Mouse (Mus musculus) brain, adult 2 months (tissue): ENCODE data around the gene Apobec4.
"Not testable (repeated sequence)": the region's sequence is repeated elsewhere in the genome, so short reads cannot be mapped to it uniquely, and the experiment has no call there.

Source experiments
- DNase-seq: peaks from one replicate; pipeline ENCODE4 v3.0.0; 2011; ENCODE audit warnings: low read depth, low spot score

Apobec4 gene

DNA sequence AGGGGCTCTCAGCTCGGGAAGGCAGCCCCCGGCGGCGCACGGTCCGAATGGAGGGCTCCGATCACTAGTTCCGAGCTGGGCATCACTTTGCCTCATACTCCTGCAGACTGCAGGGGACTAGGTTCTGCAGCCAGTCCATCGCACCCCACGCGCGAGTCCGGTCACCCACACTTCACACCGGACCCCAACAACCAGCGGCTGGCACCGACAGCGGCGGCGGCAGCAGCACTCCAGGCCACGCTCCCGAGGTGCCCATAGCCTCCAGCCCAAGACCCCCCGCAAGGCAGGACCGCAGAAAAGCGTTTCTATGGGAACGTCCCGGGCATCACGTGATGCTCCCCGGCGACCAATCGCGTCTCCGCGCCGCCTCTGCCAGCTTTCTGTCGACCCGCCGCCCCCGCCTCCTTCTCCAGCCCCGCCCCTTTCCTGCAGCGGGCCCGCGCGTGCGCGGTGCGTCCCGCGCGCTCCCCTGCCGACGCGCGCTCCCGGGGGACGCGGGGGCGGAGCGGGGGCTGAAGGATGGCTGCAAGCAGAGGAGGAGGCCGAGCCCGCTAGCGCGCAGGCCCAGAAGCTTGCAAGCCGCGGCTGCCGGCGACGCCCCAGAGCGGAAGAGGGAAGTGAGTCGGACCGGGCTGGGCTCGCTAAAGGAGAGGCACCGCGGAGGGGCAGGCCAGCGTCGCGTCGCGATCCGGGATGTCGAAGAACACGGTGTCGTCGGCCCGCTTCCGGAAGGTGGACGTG, 15.9 kb downstream of the Apobec4 start, which contains the start of the genes Rgl1 and Arpc5:
Gene Rgl1, minus strand, starts transcription at position 320 of the 741 bp plus-strand sequence.
Gene Arpc5, plus strand, starts transcription at position 511 of the 741 bp plus-strand sequence.
- peak; percentile 99 for DNase-seq

DNA sequence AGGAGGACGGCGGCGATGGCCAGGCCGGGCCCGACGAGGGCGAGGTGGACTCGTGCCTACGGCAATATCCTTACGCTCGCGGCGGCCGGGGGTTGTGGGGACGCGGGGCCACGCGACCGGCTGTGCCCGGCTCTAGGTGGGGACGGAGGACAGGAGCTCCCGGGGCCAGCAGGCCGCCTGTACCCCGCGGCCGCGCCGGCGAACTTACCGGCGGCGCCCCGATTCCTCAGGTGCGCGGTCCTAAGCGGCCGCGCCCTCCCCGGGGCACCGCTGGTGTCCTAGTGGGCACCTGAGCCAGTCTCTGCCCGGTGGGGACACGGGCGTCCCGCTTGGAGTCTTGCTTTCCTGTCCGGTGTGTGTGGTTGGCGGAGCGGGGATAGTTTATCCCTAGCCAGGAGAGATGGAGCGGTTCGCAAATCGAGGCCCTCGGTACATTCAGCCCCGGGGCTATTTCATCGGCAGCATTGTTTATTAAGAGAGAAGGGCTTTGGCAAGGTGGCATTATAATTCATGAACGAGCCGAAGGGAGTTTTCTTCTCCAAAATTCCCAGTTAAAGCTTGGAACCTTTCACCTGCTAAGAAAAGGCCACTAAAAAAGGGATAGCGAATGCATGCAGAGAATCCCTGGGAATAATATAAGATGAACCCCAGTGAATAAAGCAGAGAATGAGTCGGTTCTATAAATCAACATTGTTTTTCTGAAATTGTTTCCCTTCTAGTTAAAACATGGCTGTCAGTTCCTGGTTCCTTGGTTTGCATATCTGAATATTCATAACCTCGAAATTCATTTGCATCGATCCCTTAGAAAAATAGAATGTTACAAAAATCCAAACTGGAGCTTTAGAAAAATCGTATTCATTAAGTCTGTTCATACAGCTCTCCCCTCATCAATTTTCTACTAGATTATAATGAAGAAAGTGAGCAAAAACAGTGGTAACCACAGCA, 16.7 kb downstream of the Apobec4 start:
- DNase-seq, result peak; percentile 28

DNA sequence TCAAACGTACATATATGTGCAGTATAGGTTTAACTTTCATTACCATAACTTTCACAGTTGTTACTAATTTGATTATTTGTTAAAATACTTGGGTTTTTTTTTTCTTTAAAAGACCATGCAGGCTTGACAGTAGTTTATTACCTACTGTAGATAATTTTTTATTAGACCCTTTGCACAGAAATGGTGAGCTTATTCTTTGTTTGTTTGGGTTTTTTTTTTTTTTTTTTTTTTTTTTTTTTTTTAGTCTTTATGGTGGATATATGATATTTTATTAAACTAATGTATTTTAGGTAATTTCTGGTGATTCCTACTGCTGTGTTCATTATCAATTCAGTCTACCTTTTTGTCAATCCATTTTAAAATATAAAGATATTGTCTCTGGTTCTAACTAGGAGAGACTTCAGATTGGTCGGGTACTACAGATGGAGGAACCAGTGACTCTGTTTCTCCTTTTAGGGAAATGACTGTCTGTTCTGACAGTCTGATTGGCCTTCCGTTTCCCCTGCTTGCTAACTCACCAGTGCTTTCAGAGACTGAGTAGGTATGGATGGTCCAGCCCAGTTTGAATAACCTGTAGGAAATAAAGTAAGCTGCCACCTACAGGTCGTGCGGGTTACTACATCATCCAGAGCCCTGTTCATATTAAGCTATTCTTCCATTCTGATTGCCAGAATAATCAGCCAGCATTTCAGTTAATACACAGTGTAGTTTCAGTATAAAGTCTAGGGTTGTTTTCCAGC, 17.6 kb downstream of the Apobec4 start:
- DNase-seq, result peak; percentile 94

DNA sequence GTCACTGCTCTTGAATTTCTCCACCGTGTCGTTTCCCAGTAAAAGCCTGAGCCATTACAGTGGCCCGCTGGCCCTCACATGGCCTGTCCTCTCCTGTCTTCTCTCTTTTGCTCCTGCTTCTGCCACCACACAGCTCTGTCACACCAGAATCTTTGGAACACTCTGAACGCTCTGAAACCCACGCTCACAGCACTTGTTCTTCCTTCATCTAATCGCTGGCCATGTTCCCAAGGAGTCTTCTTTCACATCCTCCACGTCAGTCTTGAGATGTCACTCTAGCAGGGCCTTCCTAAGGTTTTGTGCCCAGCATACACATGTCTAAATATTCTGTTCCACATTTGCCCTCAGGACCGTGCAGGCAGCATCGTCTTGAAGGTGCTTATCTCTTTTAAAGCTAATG, 20.7 kb downstream of the Apobec4 start:
- DNase-seq, result peak; percentile 65

DNA sequence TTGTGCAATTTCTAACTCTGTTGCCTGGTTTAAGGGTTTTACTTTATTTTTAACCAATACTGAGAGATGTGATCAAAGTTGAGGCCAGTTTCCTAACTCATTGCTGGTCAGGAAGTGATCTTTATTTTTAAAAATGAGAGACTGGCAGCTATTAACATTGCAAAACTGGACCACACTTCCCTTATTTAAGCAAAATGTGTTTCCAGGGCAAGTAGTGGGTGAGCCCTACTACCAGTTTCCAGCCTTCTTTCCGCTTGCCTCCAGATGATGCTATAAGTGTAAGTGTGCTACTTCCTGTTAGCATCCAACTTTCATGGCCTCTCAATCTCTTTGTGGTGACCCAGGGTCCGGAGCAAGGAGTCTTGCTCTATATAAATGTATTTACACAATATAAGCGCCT, 24.2 kb downstream of the Apobec4 start:
- DNase-seq, result not testable (repeated sequence)

DNA sequence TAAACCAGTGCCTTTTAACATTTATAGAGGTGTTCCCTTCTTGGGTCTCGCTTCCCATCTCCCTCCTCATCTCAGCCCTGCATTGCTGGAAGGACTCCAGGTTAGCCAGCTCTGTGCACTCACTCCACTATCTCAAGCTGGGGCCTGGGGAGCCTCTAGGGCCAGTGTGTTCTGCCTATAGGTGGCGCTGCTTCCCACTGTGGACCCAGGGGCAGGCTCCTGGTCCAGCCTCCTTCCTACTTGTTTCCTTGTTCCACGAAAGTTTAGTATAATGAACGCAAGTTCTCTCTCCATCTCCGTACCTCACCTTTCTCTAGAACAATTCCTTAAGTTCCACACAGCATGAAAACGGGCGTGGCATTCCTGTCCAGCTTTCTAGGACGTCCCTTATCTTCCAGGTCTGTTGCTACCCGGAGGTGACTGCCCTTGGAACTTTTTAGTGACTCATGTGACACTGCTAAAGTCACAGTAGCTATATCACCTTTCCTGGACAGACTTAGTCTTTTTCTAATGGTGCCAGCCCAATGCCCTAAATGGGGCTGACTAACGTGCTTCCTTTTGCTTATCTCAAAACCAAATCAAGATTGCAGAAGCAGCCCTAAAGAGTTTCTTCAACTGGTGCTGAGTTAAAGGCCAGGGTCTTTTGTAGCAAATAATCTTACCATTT, 28.9 kb downstream of the Apobec4 start:
- peak; percentile 74 for DNase-seq

DNA sequence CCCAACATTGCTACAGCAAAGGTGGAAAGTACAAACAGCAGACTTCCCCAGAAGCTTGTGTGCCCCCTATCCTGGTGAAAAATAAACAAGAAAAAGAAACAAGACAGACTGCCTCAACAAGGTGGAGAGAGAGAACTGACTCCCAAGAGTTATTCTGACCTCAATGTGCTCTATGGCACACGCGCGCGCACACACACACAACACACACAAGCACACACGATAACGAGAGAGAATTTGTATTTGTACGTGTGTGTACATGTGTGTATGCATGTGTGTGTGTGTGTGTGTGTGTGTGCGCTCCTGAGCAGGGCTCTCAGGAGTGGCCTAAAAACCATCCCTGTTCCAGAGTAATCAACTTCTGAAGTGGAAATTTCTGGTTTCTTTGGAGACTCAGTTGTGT, 34.3 kb downstream of the Apobec4 start:
- DNase-seq, result no peak

DNA sequence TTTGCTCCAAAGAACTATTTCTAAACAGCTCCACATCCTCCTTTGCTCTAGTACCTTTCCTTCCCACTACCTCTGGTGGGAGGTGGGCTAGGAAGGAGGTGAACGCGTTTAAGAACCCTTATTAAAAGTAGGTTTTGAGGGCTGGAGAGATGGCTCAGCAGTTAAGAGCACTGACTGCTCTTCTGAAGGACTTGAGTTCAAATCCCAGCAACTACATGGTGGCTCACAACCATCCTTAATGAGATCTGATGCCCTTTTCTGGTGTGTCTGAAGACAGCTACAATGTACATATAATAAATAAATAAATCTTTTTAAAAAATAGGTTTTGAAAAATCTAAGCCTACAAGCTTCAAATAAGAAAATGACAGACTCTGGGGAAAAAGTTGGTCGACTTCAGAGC, 35.1 kb downstream of the Apobec4 start:
- not testable (repeated sequence) for DNase-seq

DNA sequence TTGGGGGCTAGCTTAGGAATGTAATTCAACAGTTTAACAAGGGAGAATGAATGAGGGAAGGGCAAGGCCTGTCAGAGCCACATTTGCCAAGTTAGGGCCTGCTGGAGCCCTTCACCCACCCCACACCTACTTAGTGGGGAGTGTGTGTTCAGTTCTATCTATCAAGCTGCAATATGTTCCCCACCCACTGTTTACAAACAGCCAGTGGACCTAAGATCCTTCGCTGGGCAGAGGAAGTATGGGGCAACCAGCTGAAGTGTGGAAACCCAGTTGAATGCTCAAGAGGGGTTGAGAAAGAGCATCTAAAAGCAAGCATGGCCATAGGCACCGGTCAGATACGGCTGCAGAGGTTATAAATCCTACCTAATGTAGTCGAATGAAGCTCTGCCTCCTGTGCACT, 36.6 kb downstream of the Apobec4 start:
- DNase-seq, result no peak

DNA sequence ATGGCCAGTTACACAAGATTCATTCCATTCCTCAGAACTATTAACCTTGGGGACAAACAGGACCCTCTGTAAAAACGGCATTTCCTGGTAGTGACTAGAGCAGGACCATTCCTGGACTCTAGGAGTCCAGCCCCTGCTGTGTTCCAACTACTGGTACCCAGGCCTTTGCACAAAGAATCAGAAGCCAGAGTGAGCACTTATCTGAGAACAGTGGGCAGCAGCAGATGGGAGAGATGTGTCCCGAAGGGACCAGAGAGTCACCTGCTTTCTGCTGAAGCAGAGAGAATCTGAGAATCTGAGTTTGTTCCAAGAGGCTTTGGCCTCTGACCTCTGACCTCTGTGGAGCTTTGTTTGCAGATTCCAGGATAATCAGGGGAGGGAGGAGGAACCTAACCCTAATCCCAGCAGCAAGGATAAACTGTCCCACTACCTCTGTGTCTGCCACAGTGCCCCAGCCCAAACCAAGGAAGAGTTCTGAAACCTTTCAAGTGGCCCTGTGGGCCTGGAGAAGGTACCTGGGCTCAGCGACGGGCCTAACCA, 37.8 kb downstream of the Apobec4 start:
- no peak for DNase-seq

DNA sequence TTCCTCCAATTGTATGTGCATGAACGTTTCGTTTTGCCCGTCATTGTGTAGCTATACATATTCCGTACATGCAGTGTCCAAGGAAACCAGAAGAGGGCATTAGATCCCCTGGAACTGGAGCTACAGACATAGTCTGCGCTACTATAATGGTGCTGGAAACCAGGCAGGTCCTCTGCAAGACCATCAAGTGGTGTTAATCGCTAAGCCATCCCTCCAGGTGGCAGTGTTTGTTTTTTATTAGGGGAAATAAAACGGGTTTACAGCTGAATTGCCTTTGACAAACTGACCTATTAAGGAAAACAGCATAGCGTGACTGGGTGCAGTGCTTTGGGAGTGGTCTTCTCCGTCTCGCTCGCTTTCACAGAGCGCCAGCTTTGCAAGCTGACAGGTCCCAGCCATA, 39.9 kb downstream of the Apobec4 start:
- DNase-seq, result peak; percentile 53

DNA sequence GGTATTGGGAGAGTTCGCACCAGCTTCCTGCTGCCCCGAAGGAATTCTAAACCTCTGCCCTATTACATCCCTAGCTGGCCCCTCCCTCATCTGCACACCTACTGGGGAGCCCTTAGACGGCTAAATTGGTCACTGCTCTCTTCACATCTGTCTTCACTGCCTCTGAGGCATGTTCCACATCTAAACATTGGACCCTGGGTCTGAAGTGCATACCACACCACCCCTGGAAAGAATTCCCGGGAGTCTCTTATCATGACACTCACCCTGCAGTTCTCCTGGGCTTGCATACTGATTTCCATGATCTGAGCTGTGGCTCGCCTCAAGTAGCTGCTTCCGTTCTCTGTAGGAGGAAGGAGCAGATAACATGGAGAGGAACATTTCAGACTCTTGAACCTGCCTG, 40.5 kb downstream of the Apobec4 start:
- DNase-seq, result no peak

DNA sequence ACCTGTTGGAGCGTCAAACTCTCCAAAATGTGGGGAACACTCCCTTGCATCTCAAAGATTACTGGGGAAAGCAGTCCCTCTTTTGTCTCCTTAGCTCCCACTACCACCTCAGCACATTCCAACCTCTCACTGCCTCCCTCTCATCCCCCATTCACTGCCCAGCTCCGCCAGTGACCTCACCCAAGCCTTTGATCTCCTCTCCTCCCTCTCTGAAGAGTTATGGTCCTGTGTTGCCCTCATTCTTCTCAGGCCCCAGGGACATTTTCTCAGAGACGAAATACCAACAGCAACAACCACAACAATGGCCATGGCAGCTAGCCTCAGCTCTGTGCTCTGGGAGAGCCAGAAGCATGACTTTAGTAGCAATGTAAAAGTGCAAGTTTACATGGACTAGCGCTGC, 40.9 kb downstream of the Apobec4 start:
- no peak for DNase-seq

DNA sequence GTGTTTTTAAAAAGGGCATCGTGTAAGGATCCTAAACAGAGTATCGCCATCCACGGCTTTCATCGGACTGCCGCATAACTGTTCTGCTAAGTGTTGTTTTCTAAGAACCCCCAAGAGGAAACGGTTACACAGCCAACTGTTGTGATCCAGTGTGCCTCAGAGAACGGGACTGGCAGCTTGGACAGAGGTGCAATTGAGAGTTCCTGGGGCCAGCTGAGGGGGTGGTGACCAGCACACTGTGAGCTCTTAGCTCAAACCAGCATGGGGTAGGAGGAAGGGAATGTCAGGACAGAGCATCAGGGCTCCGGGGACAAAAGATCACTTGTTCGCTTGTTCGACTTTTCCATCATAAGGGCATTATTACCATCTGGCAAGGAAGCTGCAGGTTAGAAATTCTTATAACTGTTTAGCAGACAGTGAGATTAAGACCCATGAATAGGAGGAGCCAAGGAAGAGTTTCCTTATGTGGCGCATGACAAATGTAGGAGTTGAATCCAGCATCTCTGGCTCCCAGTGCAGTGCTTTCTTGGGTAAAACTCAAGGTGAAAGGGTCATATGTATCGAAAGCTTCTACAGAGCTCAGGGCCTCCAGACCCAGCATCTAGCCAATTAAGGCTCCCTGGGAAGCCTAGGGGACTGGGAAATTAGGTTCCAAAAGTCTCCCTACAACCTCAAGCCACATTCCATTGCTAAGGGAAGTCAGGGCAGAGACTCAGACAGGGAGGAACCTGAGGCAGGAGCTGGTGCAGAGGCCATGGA, 42.6 kb downstream of the Apobec4 start:
- peak; percentile 87 for DNase-seq

DNA sequence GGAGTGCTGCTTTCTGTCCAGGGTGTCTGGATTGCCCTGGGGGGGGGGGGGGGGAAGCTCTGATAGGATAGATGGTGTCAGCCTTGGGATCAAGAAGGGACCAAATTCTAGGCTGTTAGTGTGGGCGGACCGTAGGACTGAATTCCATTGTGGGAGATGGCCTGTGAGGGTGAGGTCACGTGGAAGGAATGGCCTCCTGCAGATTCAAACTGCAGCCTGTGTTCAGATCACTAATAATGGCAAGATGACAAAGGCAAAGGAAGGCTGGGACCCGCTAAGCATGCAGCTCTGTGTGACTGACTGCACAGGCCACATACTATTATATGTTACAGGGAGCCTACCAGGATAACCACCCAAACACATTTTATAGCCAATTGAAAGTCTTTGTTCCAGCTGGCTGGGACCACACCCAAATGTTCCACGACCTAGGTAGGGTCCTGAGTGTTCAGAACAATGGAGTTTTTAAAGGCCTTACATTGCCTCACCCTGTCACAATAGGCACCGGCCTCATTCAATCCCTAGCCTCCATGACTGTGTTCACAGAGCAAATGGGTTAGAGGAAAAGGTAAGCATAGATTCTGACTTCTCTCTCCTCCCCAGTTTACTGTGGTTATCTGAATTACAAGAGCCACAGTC, 43.3 kb downstream of the Apobec4 start:
- no peak for DNase-seq

DNA sequence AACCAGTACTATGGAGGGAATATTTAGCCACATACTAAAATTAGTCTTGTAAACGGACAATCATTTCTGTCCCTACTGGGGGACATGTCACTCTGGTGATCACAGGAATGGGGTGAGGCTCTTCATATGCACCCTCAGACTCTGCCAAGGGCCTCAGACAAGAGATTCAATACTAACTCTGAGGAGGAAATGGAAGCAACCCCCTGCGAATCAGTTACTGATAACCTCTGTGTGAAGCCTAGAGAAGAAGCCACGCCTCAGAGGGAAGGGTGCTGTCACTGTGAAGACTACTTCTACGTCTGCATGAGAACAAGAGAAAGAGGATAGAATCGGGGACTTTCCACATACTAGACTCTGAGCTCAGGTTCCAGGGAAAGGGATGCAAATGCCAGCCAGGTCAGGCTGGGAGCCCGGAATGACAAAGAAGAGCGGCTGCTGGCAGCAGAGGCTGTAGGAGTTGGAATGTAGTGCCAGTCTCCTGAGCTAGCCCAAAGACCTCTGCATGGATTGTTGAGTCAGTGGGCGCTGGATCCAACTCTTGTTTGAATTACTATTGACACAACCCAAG, 45.4 kb downstream of the Apobec4 start:
- no peak for DNase-seq

DNA sequence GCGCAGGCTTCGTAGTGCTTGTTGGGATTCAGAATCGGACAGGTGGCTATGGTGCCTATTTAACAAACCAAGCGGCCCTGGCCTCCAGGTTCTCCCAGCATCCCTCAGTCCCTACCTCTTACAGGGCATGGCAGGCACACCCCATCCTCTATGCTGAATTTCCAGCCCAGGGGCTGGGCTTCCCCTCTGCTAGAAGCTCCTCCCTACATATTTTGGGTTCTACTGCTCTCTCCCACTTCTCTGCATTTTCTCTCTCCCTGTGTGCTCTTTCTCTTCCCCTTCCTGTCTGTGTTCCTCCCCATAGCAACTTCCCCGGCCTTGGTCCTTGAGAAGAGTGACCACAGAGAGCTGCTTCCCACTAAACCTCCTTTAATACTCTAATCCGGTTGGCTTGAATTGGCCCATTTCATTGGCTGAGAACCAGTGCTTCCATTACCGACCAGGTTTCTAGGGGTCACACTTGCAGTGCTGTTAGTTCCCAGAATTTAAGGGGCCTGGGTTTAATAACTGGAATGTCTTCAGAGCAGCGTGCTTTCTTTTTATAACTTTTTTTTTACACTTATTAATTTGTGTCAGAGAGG, 46.4 kb downstream of the Apobec4 start:
- DNase-seq, result no peak

DNA sequence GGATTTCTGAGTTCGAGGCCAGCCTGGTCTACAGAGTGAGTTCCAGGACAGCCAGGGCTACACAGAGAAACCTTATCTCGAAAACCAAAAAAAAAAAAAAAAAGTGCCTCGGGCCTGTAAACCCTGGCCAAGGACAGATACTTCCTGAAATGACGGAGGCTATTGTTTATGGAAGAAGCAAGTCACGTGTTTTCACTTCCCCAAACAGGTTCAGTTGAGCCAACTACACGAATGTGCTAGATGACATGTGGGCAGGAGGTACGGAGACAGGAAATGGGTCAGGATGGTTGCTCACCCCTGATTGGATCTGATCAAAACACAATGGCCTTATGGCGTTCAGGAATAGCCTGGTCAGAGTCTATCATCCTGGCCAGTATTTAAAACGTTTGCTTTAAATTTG, 47.8 kb downstream of the Apobec4 start:
- DNase-seq, result no peak

DNA sequence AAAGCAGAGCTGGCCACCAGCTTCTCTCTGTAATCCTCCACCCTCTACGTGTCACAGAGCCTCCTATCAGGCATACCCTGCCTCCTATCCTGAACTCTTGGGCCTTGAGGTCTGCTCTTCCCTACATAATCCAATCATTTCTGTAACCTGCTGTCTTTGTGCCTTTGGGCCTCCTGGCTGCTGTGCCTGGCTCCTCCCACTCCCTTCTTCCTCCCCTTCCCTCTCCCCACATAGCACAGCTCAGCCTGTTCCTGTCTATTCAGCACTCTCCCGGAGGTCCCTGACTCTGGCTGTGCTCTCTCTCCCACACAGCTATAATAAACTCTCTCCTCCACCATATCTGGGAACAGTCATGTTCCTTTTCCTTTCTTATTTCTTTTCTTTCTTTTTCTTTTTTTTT, 49.5 kb downstream of the Apobec4 start, which contains the start of gene Ncf2:
Gene Ncf2, plus strand, starts transcription at position 298 of the 400 bp plus-strand sequence.
- DNase-seq, result peak; percentile 74
